Mouse (Mus musculus): ENCODE results near the gene Atg2a. TPM values are rescaled to one million over a fixed set of nuclear protein-coding genes. Genes with fewer than 3 reads are reported as not detected.

Gene Atg2a
- polyA plus RNA-seq, 1 experiment from 2014 or later: 11.6 TPM

GRCm38 (mm10) chr19:6291117-6291781, 49.8 kb downstream of the Atg2a start:
- Histone ChIP-seq H3K9ac (no peak overlapping the region; the same call in none of the 2 replicates), H3K9me3 (no peaks in the 10 kb centered on the region), H3K27ac (replicated peaks) (no peak overlapping the region; the same call in 1 of the 2 replicates), H3K4me1 (replicated peaks) (peaks cover 19% of the 10 kb centered on the region; the same call in 1 of the 2 replicates), H3K4me3 (no peak overlapping the region), H3K4me2 (no peak overlapping the region), H3K27me3 (no peaks in the 10 kb centered on the region), H3K36me3 (peaks cover 76% of the 10 kb centered on the region)
- 77% methylated on average over 10 of the region's 10 CpGs for WGBS
- ATAC-seq (ENCODE audit: low read depth): peak; percentile 19; the same call in 1 of the 2 replicates

- no peak overlapping the region for H3K4me3 ChIP-seq
- H3K4me2 ChIP-seq: no peak overlapping the region
- H3K4me1 ChIP-seq (replicated peaks): peaks cover 11% of the 10 kb centered on the region; the same call in 1 of the 2 replicates
- H3K27ac ChIP-seq (replicated peaks): no peak overlapping the region
- peaks cover 76% of the 10 kb centered on the region for H3K36me3 ChIP-seq
- no peak overlapping the region for H3K9ac ChIP-seq
- no peaks in the 10 kb centered on the region for H3K9me3 ChIP-seq
- WGBS: 95% methylated on average over 5 of the region's 5 CpGs
- ATAC-seq (ENCODE audit: low read depth): no peak
- no peaks in the 10 kb centered on the region for H3K27me3 ChIP-seq
Observed at GRCm38 (mm10) chr19:6292262-6292661, 50.8 kb downstream of the Atg2a start.

- H3K9me3 ChIP-seq: no peaks in the 10 kb centered on the region
- no peak overlapping the region for H3K27ac ChIP-seq (replicated peaks)
- peaks cover 82% of the 10 kb centered on the region for H3K36me3 ChIP-seq
- H3K4me2 ChIP-seq: no peak overlapping the region
- WGBS: 95% methylated on average over 17 of the region's 17 CpGs
- H3K9ac ChIP-seq: no peak overlapping the region
- H3K27me3 ChIP-seq: no peaks in the 10 kb centered on the region
- H3K4me1 ChIP-seq (replicated peaks): no peaks in the 10 kb centered on the region
- H3K4me3 ChIP-seq: no peak overlapping the region
- no peak for ATAC-seq (ENCODE audit: low read depth)
Observed at GRCm38 (mm10) chr19:6294301-6294700, 52.8 kb downstream of the Atg2a start.

- no peak overlapping the region for H3K4me3 ChIP-seq
- peaks cover 7% of the 10 kb centered on the region; the same call in 1 of the 2 replicates for H3K4me1 ChIP-seq (replicated peaks)
- H3K9me3 ChIP-seq: no peaks in the 10 kb centered on the region
- no peaks in the 10 kb centered on the region for H3K27me3 ChIP-seq
- ATAC-seq (ENCODE audit: low read depth): no peak
- WGBS: 87% methylated on average over 5 of the region's 5 CpGs
- peaks cover 90% of the 10 kb centered on the region for H3K36me3 ChIP-seq
- no peak overlapping the region for H3K4me2 ChIP-seq
- H3K27ac ChIP-seq (replicated peaks): no peak overlapping the region
- H3K9ac ChIP-seq: no peak overlapping the region
Observed at GRCm38 (mm10) chr19:6296551-6297210, 55.2 kb downstream of the Atg2a start.

GRCm38 (mm10) chr19:6297641-6298040, 56.2 kb downstream of the Atg2a start:
- H3K9ac ChIP-seq: no peak overlapping the region
- H3K36me3 ChIP-seq: peaks cover 83% of the 10 kb centered on the region
- WGBS: 93% methylated on average over 9 of the region's 9 CpGs
- no peak for ATAC-seq (ENCODE audit: low read depth)
- no peak overlapping the region for H3K27ac ChIP-seq (replicated peaks)
- H3K9me3 ChIP-seq: no peaks in the 10 kb centered on the region
- no peaks in the 10 kb centered on the region for H3K27me3 ChIP-seq
- no peak overlapping the region for H3K4me2 ChIP-seq
- peaks cover 7% of the 10 kb centered on the region; the same call in 1 of the 2 replicates for H3K4me1 ChIP-seq (replicated peaks)
- no peak overlapping the region for H3K4me3 ChIP-seq

GRCm38 (mm10) chr19:6299003-6299402, 57.5 kb downstream of the Atg2a start:
- Histone ChIP-seq H3K4me2 (no peak overlapping the region), H3K27me3 (no peaks in the 10 kb centered on the region), H3K9me3 (no peaks in the 10 kb centered on the region), H3K4me3 (no peak overlapping the region), H3K27ac (replicated peaks) (no peak overlapping the region), H3K36me3 (peaks cover 75% of the 10 kb centered on the region), H3K9ac (no peak overlapping the region), H3K4me1 (replicated peaks) (peaks cover 7% of the 10 kb centered on the region; the same call in 1 of the 2 replicates)
- ATAC-seq (ENCODE audit: low read depth): no peak
- WGBS: 82% methylated on average over 4 of the region's 4 CpGs

GRCm38 (mm10) chr19:6299450-6300267, 58.2 kb downstream of the Atg2a start:
- Histone ChIP-seq H3K27me3 (no peaks in the 10 kb centered on the region), H3K36me3 (peaks cover 68% of the 10 kb centered on the region), H3K4me3 (no peak overlapping the region), H3K27ac (replicated peaks) (no peak overlapping the region), H3K9me3 (no peaks in the 10 kb centered on the region), H3K4me1 (replicated peaks) (peaks cover 7% of the 10 kb centered on the region; the same call in 1 of the 2 replicates), H3K4me2 (no peak overlapping the region), H3K9ac (no peak overlapping the region)
- WGBS: 82% methylated on average over 7 of the region's 7 CpGs
- ATAC-seq (ENCODE audit: low read depth): no peak

GRCm38 (mm10) chr19:6300402-6300841, 59.0 kb downstream of the Atg2a start:
- no peak overlapping the region for H3K9ac ChIP-seq
- WGBS: 68% methylated on average over 7 of the region's 7 CpGs
- H3K4me3 ChIP-seq: no peak overlapping the region
- H3K27me3 ChIP-seq: no peaks in the 10 kb centered on the region
- H3K4me2 ChIP-seq: no peak overlapping the region
- H3K4me1 ChIP-seq (replicated peaks): peaks cover 7% of the 10 kb centered on the region; the same call in 1 of the 2 replicates
- no peak for ATAC-seq (ENCODE audit: low read depth)
- H3K27ac ChIP-seq (replicated peaks): no peak overlapping the region
- H3K36me3 ChIP-seq: peaks cover 61% of the 10 kb centered on the region
- no peaks in the 10 kb centered on the region for H3K9me3 ChIP-seq

- Histone ChIP-seq H3K4me3 (no peak overlapping the region), H3K27me3 (no peaks in the 10 kb centered on the region), H3K9ac (no peak overlapping the region), H3K36me3 (peaks cover 44% of the 10 kb centered on the region), H3K4me2 (no peak overlapping the region), H3K4me1 (replicated peaks) (peaks cover 14% of the 10 kb centered on the region), H3K27ac (replicated peaks) (no peak overlapping the region), H3K9me3 (no peaks in the 10 kb centered on the region)
- WGBS: 95% methylated on average over 5 of the region's 5 CpGs
- no peak for ATAC-seq (ENCODE audit: low read depth)
Observed at GRCm38 (mm10) chr19:6302114-6302513, 60.6 kb downstream of the Atg2a start.

- H3K36me3 ChIP-seq: peaks cover 40% of the 10 kb centered on the region
- no peaks in the 10 kb centered on the region; the same call in 1 of the 2 replicates for H3K27me3 ChIP-seq
- H3K4me1 ChIP-seq (replicated peaks): peaks cover 16% of the 10 kb centered on the region
- no peak overlapping the region for H3K27ac ChIP-seq (replicated peaks)
- ATAC-seq (ENCODE audit: low read depth): no peak
- WGBS: 42% methylated on average over 4 of the region's 4 CpGs
- no peak overlapping the region for H3K9ac ChIP-seq
- no peak overlapping the region for H3K4me3 ChIP-seq
- no peak overlapping the region for H3K4me2 ChIP-seq
- no peaks in the 10 kb centered on the region for H3K9me3 ChIP-seq
Observed at GRCm38 (mm10) chr19:6302522-6302921, 61.1 kb downstream of the Atg2a start.

- peaks cover 16% of the 10 kb centered on the region for H3K4me1 ChIP-seq (replicated peaks)
- peaks cover 27% of the 10 kb centered on the region for H3K36me3 ChIP-seq
- no peak overlapping the region for H3K9ac ChIP-seq
- H3K4me3 ChIP-seq: no peak overlapping the region
- no peak for ATAC-seq (ENCODE audit: low read depth)
- WGBS: 82% methylated on average over 6 of the region's 6 CpGs
- no peaks in the 10 kb centered on the region for H3K9me3 ChIP-seq
- no peaks in the 10 kb centered on the region; the same call in 1 of the 2 replicates for H3K27me3 ChIP-seq
- no peak overlapping the region for H3K27ac ChIP-seq (replicated peaks)
- H3K4me2 ChIP-seq: no peak overlapping the region
Observed at GRCm38 (mm10) chr19:6303831-6304230, 62.4 kb downstream of the Atg2a start.
